Mouse (Mus musculus) heart, embryonic 10.5 days (tissue): ENCODE data around the gene Pgbd5. TPM values are rescaled to one million over a fixed set of nuclear protein-coding genes. Genes with fewer than 3 reads are reported as not detected.

ENCODE experiments used
- DNase-seq: peaks from one replicate; pipeline ENCODE4 v3.0.0-alpha.2; 2017; ENCODE audit warnings: low spot score
- H3K27ac ChIP-seq: fragments of 300-500 bp; sonication (generic); 2 replicates; pipeline ENCODE4 v1.5.1; 2016; ENCODE audit warnings: mild to moderate bottlenecking
- H3K27me3 ChIP-seq: fragments of 300-500 bp; sonication (generic); 2 replicates; pipeline ENCODE4 v1.6.1; 2016; ENCODE audit warnings: mild to moderate bottlenecking; ENCODE audit not compliant: poor library complexity, insufficient read depth, severe bottlenecking
- H3K36me3 ChIP-seq: fragments of 300-500 bp; sonication (generic); 2 replicates; pipeline ENCODE4 v1.6.1; 2016; ENCODE audit warnings: mild to moderate bottlenecking, moderate library complexity
- H3K4me1 ChIP-seq: fragments of 300-500 bp; sonication (generic); 2 replicates; pipeline ENCODE4 v1.6.1; 2016; ENCODE audit warnings: mild to moderate bottlenecking
- H3K4me3 ChIP-seq: fragments of 300-500 bp; sonication (generic); 2 replicates; pipeline ENCODE4 v1.5.1; 2016; ENCODE audit warnings: mild to moderate bottlenecking, moderate library complexity
- H3K9me3 ChIP-seq: fragments of 300-500 bp; sonication (generic); 2 replicates; pipeline ENCODE4 v1.6.1; 2016; ENCODE audit warnings: mild to moderate bottlenecking, moderate library complexity
- WGBS: fragments of 180-500 bp; shearing (Covaris S2); methylation state at CpG from one replicate; pipeline ENCODE4 v1.1.7; 2016; 5-methylcytosine and 5-hydroxymethylcytosine counted together
- polyA plus RNA-seq: library from polyadenylated mRNA; unstranded; fragments of >200 nt; fragmentation: Nextera tagmentation; extraction: Ambion mirVana; gene quantifications from 2 replicates; pipeline ENCODE4 v1.2.1, GENCODE M21; 2016

The Pgbd5 gene
- polyA plus RNA-seq, 1 experiment from 2014 or later: 1.6 TPM

- Histone ChIP-seq H3K4me3 (no peak overlapping the region), H3K9me3 (no peaks in the 10 kb centered on the region), H3K4me1 (peaks cover 4% of the 10 kb centered on the region; the same call in 1 of the 2 replicates), H3K27me3 (peaks cover 13% of the 10 kb centered on the region; the same call in 1 of the 2 replicates), H3K36me3 (peaks cover 12% of the 10 kb centered on the region), H3K27ac (no peak overlapping the region)
- WGBS: 39% methylated on average over 7 of the region's 7 CpGs
- no peak for DNase-seq
Measured at GRCm38 (mm10) chr8:124349663-124350062, 89.8 kb downstream of the Pgbd5 start.

DNA sequence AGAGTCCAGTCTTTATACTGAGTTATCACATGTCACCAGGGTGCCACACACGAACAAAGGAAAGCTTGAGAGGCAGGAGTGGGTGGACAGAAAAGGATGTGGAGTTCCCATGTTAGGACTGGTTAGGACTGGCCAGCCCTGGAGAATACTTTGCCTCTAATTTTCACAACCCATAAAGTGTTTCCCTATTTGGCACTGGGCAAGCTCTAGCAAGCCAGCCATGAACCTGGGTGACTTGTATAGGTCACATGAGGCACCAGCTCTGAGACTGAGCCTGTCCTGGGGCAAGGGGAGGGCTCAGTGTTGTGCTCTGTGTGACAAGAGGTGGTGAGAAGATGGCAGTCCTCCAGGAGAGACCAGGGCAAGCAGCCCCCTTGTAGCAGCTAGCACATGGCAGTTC, 91.4 kb downstream of the Pgbd5 start:
- Histone ChIP-seq H3K9me3 (no peaks in the 10 kb centered on the region), H3K27ac (no peak overlapping the region), H3K4me1 (peaks cover 4% of the 10 kb centered on the region; the same call in 1 of the 2 replicates), H3K27me3 (peaks cover 13% of the 10 kb centered on the region; the same call in 1 of the 2 replicates), H3K4me3 (no peak overlapping the region), H3K36me3 (peaks cover 27% of the 10 kb centered on the region)
- no peak for DNase-seq
- 71% methylated on average over 1 of the region's 1 CpGs for WGBS

DNA sequence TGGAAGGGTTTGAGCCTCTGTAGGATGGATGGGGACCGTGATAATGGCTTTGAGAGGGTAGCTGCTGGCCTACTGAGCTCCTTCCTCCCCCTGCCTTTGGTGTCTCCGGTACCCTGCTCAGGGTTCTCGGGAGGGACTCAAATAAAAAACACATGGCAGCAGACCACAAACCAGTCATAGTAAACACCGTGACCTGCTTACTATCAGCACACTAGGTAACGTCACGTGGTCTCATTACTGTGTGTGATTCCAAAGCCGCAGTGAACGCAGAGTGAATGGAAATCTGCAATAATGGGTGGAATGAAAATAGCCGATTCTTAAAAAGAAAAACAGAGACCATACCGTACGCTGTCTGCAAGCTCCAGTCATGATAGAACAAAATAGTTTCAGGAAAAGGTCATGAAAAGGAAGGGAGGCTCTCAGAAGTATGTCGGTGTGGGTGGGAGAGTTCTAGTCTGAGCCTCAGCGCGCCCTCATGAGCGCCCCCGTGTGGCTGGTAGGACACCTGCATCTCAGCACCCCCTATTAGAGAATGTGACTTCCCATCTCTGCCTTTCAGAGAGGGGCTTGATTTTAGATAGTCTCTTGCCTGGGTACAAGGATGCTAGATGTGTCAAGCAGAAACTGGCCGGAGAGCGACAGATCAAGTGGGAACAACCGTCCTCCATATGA, 92.5 kb downstream of the Pgbd5 start:
- no peak overlapping the region for H3K27ac ChIP-seq
- 46% methylated on average over 19 of the region's 19 CpGs for WGBS

DNA sequence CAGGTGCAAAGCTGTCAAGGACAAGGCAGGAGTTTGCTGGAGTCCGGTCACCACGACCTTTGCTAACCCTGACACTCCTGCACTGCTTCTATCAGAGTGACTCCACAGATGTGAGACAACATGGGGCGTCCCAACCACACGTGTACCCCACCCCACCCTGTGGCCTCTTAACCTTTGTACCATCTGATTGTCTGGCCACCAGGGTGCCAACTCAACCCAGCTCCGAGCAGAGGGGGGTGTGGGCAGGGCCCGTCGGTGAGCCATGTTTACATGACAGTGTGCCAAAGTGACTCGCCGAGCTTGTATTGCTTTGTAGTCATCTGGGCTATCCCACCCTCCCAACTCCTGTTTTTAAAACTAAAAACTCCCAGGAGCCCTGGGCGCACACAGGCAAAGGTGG, 94.4 kb downstream of the Pgbd5 start:
- H3K27ac ChIP-seq: no peak overlapping the region
- no peak overlapping the region for H3K4me3 ChIP-seq
- 82% methylated on average over 10 of the region's 10 CpGs for WGBS
- H3K27me3 ChIP-seq: peaks cover 13% of the 10 kb centered on the region; the same call in 1 of the 2 replicates
- no peak for DNase-seq
- peaks cover 54% of the 10 kb centered on the region for H3K36me3 ChIP-seq
- peaks cover 7% of the 10 kb centered on the region for H3K4me1 ChIP-seq
- no peaks in the 10 kb centered on the region for H3K9me3 ChIP-seq

More for the DNA sequence above, 92.5 kb downstream of the Pgbd5 start:
- no peak for DNase-seq
- H3K27me3 ChIP-seq: peaks cover 13% of the 10 kb centered on the region; the same call in 1 of the 2 replicates
- H3K4me1 ChIP-seq: peaks cover 4% of the 10 kb centered on the region; the same call in 1 of the 2 replicates
- H3K36me3 ChIP-seq: peaks cover 37% of the 10 kb centered on the region
- H3K4me3 ChIP-seq: no peak overlapping the region
- H3K9me3 ChIP-seq: no peaks in the 10 kb centered on the region

DNA sequence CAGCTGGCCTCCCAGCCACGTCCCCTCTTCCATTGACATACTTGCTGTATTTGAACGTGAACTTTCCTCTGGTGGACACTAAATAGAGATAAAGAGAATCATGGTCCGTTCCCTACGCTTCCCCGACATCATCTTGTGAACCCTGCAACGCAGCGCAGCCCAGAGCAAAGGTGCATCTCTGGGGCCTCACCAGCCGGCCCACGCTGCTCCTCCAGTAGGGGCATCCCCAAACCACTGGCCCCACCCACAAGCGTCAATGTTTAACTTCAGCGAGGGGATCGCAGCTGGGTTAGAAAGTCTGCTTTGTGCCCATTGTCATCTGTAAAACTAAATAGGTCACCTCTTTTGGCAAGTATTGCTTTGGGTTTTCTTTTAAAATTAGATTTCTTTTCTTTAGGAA, 95.5 kb downstream of the Pgbd5 start:
- Histone ChIP-seq H3K36me3 (peaks cover 64% of the 10 kb centered on the region), H3K27ac (no peak overlapping the region), H3K4me3 (no peak overlapping the region), H3K27me3 (peaks cover 10% of the 10 kb centered on the region; the same call in 1 of the 2 replicates), H3K4me1 (peaks cover 7% of the 10 kb centered on the region), H3K9me3 (no peaks in the 10 kb centered on the region)
- no peak for DNase-seq
- WGBS: 82% methylated on average over 12 of the region's 12 CpGs

- 92% methylated on average over 15 of the region's 15 CpGs for WGBS
- Histone ChIP-seq H3K36me3 (peaks cover 73% of the 10 kb centered on the region), H3K4me3 (no peak overlapping the region), H3K4me1 (peaks cover 7% of the 10 kb centered on the region), H3K9me3 (no peaks in the 10 kb centered on the region), H3K27me3 (peaks cover 2% of the 10 kb centered on the region; the same call in 1 of the 2 replicates), H3K27ac (no peak overlapping the region)
- no peak for DNase-seq
Measured at GRCm38 (mm10) chr8:124343151-124343550, 96.3 kb downstream of the Pgbd5 start.

GRCm38 (mm10) chr8:124340360-124341068, 98.9 kb downstream of the Pgbd5 start:
- no peak for DNase-seq
- Histone ChIP-seq H3K9me3 (no peaks in the 10 kb centered on the region), H3K27me3 (no peaks in the 10 kb centered on the region), H3K4me3 (no peak overlapping the region), H3K36me3 (peaks cover 93% of the 10 kb centered on the region), H3K4me1 (peaks cover 4% of the 10 kb centered on the region; the same call in 1 of the 2 replicates), H3K27ac (no peak overlapping the region)
- WGBS: 82% methylated on average over 17 of the region's 17 CpGs

GRCm38 (mm10) chr8:124339742-124340141, 99.7 kb downstream of the Pgbd5 start:
- Histone ChIP-seq H3K27ac (no peak overlapping the region), H3K27me3 (no peaks in the 10 kb centered on the region), H3K9me3 (no peaks in the 10 kb centered on the region), H3K4me1 (peaks cover 4% of the 10 kb centered on the region; the same call in 1 of the 2 replicates), H3K36me3 (peaks cover 96% of the 10 kb centered on the region), H3K4me3 (no peak overlapping the region)
- DNase-seq: no peak
- WGBS: 86% methylated on average over 3 of the region's 3 CpGs

DNA sequence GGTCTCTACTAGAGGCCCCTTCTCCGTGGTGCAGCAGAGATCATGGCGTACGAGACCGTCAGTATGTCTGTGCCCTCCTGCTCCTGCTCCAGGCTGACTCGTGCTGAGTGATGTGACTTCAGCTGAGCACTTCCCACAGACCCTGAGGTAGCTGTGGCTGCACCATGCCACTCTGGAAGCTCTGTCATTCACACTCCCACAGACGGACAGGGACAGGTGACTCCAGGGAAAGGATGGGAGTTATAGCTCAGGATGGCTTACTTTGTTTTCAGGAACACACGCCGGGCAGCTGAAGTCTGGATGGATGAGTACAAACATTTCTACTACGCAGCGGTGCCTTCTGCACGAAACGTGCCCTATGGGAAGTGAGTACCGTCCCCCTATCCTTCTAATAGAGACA, 103.2 kb downstream of the Pgbd5 start:
- Histone ChIP-seq H3K36me3 (peaks cover 97% of the 10 kb centered on the region), H3K4me1 (peaks cover 8% of the 10 kb centered on the region; the same call in 1 of the 2 replicates), H3K27ac (no peak overlapping the region), H3K4me3 (no peak overlapping the region), H3K27me3 (peaks cover 6% of the 10 kb centered on the region; the same call in 1 of the 2 replicates), H3K9me3 (no peaks in the 10 kb centered on the region)
- no peak for DNase-seq
- 91% methylated on average over 13 of the region's 13 CpGs for WGBS

GRCm38 (mm10) chr8:124331706-124332105, 107.8 kb downstream of the Pgbd5 start:
- H3K27ac ChIP-seq: no peak overlapping the region
- WGBS: 77% methylated on average over 11 of the region's 11 CpGs

GRCm38 (mm10) chr8:124331094-124331493, 108.4 kb downstream of the Pgbd5 start:
- Histone ChIP-seq H3K27me3 (peaks cover 6% of the 10 kb centered on the region; the same call in 1 of the 2 replicates), H3K4me3 (no peak overlapping the region), H3K9me3 (no peaks in the 10 kb centered on the region), H3K36me3 (peaks cover 94% of the 10 kb centered on the region), H3K27ac (no peak overlapping the region), H3K4me1 (peaks cover 27% of the 10 kb centered on the region)
- no peak for DNase-seq
- WGBS: 83% methylated on average over 3 of the region's 3 CpGs

More at GRCm38 (mm10) chr8:124331706-124332105, 107.8 kb downstream of the Pgbd5 start:
- H3K4me1 ChIP-seq: peaks cover 27% of the 10 kb centered on the region
- H3K27me3 ChIP-seq: peaks cover 6% of the 10 kb centered on the region; the same call in 1 of the 2 replicates
- H3K9me3 ChIP-seq: no peaks in the 10 kb centered on the region
- no peak overlapping the region for H3K4me3 ChIP-seq
- peaks cover 96% of the 10 kb centered on the region for H3K36me3 ChIP-seq
- DNase-seq: no peak

- H3K4me1 ChIP-seq: peaks cover 27% of the 10 kb centered on the region
- H3K27ac ChIP-seq: peak overlapping the region; percentile 17; the same call in 1 of the 2 replicates
- H3K9me3 ChIP-seq: no peaks in the 10 kb centered on the region
- peaks cover 94% of the 10 kb centered on the region for H3K36me3 ChIP-seq
- DNase-seq: no peak
- 61% methylated on average over 3 of the region's 3 CpGs for WGBS
- H3K4me3 ChIP-seq: no peak overlapping the region
- peaks cover 6% of the 10 kb centered on the region; the same call in 1 of the 2 replicates for H3K27me3 ChIP-seq
Measured at GRCm38 (mm10) chr8:124330433-124330832, 109.0 kb downstream of the Pgbd5 start.

- Histone ChIP-seq H3K4me3 (no peak overlapping the region), H3K4me1 (peaks cover 27% of the 10 kb centered on the region), H3K9me3 (no peaks in the 10 kb centered on the region), H3K36me3 (peaks cover 94% of the 10 kb centered on the region), H3K27ac (peak overlapping the region; percentile 17; the same call in 1 of the 2 replicates), H3K27me3 (peaks cover 6% of the 10 kb centered on the region; the same call in 1 of the 2 replicates)
- DNase-seq: no peak
- 76% methylated on average over 10 of the region's 10 CpGs for WGBS
Measured at GRCm38 (mm10) chr8:124329690-124330089, 109.8 kb downstream of the Pgbd5 start.
